Mouse (Mus musculus) c-Kit-positive CD71-positive TER-119-positive erythroid progenitor cells, embryonic 14.5 days (primary cell): Measurements from ENCODE around the gene Csrnp2.
"Not testable (repeated sequence)": the region's sequence is repeated elsewhere in the genome, so short reads cannot be mapped to it uniquely, and the experiment has no call there.

Experiments
- DNase-seq: peaks from one replicate; pipeline ENCODE4 v3.0.0-alpha.2; 2013; ENCODE audit warnings: low spot score

The Csrnp2 gene

GRCm38 (mm10) chr15:100495102-100495501 is at the start of gene Csrnp2:
TSS of gene Csrnp2 (minus strand) at chr15:100495488.
- peak; percentile 66 for DNase-seq

- DNase-seq, result not testable (repeated sequence)
Observed at GRCm38 (mm10) chr15:100543651-100544030, 48.4 kb upstream of the Csrnp2 start.

GRCm38 (mm10) chr15:100542876-100543650 is 47.8 kb upstream of the Csrnp2 start:
- DNase-seq, result not testable (repeated sequence)

GRCm38 (mm10) chr15:100541426-100541825 is 46.1 kb upstream of the Csrnp2 start:
- DNase-seq, result no peak

- not testable (repeated sequence) for DNase-seq
Observed at GRCm38 (mm10) chr15:100541001-100541400, 45.7 kb upstream of the Csrnp2 start.

GRCm38 (mm10) chr15:100539411-100539810 is 44.1 kb upstream of the Csrnp2 start:
- DNase-seq, result no peak

GRCm38 (mm10) chr15:100537913-100538312 is 42.6 kb upstream of the Csrnp2 start:
- DNase-seq, result peak; percentile 61

- no peak for DNase-seq
Observed at GRCm38 (mm10) chr15:100527900-100528299, 32.6 kb upstream of the Csrnp2 start.

- no peak for DNase-seq
Observed at GRCm38 (mm10) chr15:100525405-100525804, 30.1 kb upstream of the Csrnp2 start.

- no peak for DNase-seq
Observed at GRCm38 (mm10) chr15:100520306-100520705, 25.0 kb upstream of the Csrnp2 start.

- no peak for DNase-seq
Observed at GRCm38 (mm10) chr15:100515121-100515520, 19.8 kb upstream of the Csrnp2 start.

- DNase-seq, result no peak
Observed at GRCm38 (mm10) chr15:100513387-100513786, 18.1 kb upstream of the Csrnp2 start.

- DNase-seq, result no peak
Observed at GRCm38 (mm10) chr15:100510072-100510471, 14.8 kb upstream of the Csrnp2 start.

- DNase-seq, result no peak
Observed at GRCm38 (mm10) chr15:100508454-100509167, 13.3 kb upstream of the Csrnp2 start.

GRCm38 (mm10) chr15:100499506-100499905 is 4.2 kb upstream of the Csrnp2 start:
- not testable (repeated sequence) for DNase-seq

- DNase-seq, result no peak
Observed at GRCm38 (mm10) chr15:100494647-100495046, 641 bp downstream of the Csrnp2 start.

- DNase-seq, result no peak
Observed at GRCm38 (mm10) chr15:100491966-100492365, 3.3 kb downstream of the Csrnp2 start.

- DNase-seq, result no peak
Observed at GRCm38 (mm10) chr15:100489263-100489662, 6.0 kb downstream of the Csrnp2 start.

GRCm38 (mm10) chr15:100488297-100488696 is 7.0 kb downstream of the Csrnp2 start:
- DNase-seq, result not testable (repeated sequence)

- no peak for DNase-seq
Observed at GRCm38 (mm10) chr15:100487050-100487449, 8.2 kb downstream of the Csrnp2 start.

- DNase-seq, result no peak
Observed at GRCm38 (mm10) chr15:100486450-100486849, 8.8 kb downstream of the Csrnp2 start.

- no peak for DNase-seq
Observed at GRCm38 (mm10) chr15:100485576-100485975, 9.7 kb downstream of the Csrnp2 start.

GRCm38 (mm10) chr15:100478925-100479324 is 16.4 kb downstream of the Csrnp2 start:
- DNase-seq, result no peak
